Mouse (Mus musculus) left cerebral cortex, postnatal 25 days (tissue): ENCODE data around the gene Rps19bp1. TPM values are rescaled to one million over a fixed set of nuclear protein-coding genes. Genes with fewer than 3 reads are reported as not detected.
A peak's percentile ranks its signal among the peaks of the same experiment; 100 is the strongest.

Source experiments
- DNase-seq, 2 experiments: peaks; one replicate each; pipeline ENCODE4 v3.0.0; 2022; ENCODE audit warnings: low spot score in 2 of 2, mixed read lengths in 1 of 2
- intact Hi-C: fragments of 180-260 bp; cut with DNase I; formaldehyde crosslinking; loops from one replicate; pipeline ENCODE4 v1.15.1; 2025
- total RNA-seq, 2 experiments: library from RNA; stranded (reverse); gene quantifications; 2 replicates each; pipeline ENCODE4 v1.2.3; 2021

The Rps19bp1 gene
- 10 to 100 TPM; 38.8 to 41.4 TPM for total RNA-seq

DNA sequence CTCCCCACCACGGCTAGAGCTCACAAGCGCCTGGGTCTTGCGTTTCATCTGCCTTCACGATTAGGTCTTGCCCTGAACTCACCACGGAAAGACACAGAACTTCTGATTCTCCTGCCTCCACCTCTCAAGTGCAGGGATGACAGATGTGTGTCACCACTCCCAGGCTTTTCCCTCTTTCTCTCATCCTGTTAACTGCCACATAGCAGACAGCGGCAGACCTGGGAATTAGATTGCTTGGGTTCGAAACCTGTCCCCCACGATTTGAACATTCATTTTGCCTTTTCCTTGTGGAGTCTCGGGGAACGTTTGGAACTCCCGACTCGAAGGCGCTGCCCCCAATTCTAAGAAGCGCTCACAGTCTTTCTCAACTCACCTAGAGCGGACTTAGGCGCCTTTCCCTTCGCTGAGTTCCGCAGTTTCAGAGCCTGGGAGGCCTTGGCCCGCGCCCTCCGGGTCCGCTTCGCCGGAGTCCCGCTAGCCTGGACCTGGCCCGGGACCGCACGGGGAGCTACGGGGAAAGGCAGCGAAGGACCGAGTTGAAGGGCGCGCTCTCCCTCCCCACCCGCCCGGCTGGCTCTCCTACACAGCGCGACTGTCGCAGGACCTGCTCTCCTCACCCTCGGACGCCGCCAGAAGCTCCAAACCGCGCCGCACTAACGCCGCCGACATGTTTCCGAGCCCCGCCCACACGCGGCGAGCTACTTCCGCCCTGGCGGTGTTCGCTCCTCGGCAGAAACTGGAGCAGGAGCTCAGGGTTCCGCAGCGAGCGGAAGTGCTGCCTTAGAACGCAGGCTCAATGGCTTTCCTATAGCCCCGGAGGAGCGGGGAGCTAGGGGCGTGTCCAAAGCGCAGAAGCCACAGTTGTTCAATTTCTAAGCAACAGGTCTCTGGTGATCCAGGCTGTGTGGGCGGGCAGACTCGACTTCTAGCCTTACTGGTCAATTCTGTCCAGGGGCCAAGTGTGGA is at the start of gene Rps19bp1:
TSS of gene Rps19bp1 (minus strand) at position 706 of the 966 bp plus-strand sequence.
- intact Hi-C loops, result loop anchor here (5.0 kb wide), 1 partner anchor 37 kb away; no protein-coding TSS in a partner anchor
- DNase-seq, result peak; percentile 86 to 92

DNA sequence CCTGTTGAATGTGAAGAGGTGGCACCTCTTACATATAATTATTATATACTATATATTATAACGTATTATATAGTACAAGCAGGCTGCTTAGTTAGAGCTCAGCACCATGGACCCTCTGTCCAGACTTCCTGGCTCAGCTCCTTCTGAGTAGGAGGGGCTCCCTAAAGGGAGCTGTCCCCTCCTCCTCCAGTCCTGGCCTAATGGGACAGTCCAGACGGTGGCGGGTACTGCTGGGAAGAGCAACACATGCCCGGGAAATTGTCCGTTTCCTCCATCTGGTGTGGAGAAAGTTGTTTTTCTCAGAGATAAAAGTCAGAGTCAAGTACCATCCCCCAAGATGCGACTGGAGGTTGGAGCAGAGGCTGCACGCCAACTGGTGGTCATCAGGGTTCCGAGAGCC is 42.0 kb upstream of the Rps19bp1 start:
- intact Hi-C loops, result no loop called here

DNA sequence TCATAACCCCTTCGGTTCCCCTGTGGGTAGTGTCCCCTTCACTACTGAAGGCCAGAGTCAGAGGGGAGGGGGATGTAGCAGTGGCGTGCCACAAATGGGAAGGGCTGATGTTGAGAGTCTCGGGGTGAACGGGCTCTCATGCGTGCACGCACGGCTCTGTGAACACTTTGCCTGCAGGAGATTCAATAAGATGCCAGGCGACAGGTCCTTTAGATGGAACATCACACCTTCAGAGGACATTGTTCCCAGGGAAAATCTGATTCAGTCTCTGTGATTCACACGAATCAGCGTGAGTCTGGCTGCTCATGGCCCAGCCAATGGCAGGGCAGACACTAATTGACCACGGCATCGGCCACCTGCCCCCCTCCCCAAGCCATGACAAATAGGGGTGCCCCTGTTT is 40.1 kb upstream of the Rps19bp1 start:
- DNase-seq, result no peak
- intact Hi-C loops, result no loop called here

More for the DNA sequence above, 42.0 kb upstream of the Rps19bp1 start:
- no peak for DNase-seq

DNA sequence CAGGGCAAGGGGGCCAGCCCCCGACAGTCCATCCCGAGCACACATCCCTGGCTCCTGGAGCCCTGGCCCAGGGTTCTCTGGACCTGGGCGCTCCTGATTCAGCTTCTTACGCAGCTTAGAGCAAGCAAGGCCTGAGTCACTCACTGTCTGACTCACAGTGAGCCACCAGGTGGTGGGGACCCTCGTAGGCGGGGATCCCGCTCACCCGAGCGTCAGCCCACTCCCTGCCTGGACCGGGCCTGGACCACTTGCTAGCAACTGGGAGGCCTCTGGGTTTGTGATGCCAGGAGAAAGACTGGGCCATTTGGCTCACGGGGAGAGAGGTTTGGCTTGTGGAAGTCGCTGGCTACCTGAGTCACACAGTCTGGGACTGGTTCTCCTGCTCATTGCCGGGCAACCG is 39.7 kb upstream of the Rps19bp1 start:
- DNase-seq, result peak; percentile 46 to 85
- intact Hi-C loops, result no loop called here

DNA sequence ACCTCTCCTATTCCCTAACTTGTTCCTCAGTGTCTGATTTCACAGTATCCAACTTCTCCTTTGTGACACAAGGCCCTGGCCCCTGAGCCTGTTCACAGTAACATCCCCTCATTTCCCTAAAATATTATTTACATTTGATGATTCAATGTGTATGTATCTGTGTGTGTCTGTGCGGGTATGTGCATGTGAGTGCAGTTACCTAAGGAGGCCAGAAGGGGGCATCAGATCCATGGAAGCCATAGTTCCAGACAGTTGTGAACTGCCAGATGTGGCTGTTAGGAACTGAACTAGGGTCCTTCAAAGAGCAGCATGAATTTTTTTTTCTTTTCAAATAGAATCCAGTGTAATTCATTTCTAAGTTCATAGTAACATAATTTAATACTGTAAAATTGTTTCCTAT is 33.0 kb upstream of the Rps19bp1 start:
- intact Hi-C loops, result no loop called here
- no peak for DNase-seq

DNA sequence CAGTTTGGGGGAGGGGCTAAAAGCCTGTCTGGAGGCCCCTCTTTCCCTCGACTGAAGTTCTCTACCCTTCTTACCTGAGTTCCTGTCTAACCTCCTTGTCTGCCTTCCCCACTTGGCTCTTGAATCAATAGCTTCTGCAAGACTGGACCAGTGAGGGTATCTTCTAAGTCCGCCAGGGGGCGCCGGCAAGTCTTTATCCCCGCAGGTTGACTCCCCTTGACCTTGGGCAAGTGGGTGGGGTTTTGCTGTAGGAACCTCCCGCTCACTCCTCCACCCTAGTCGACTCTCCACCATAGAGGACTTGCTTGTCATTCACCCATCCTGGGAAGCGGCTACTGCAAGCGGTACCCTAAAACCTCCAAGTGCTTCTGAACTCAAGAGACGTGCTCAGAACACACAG is 25.3 kb upstream of the Rps19bp1 start:
- peak; percentile 72 to 89 for DNase-seq
- intact Hi-C loops, result loop anchor here (5.0 kb wide), 3 partner anchors 243 to 403 kb away; no protein-coding TSS in a partner anchor

DNA sequence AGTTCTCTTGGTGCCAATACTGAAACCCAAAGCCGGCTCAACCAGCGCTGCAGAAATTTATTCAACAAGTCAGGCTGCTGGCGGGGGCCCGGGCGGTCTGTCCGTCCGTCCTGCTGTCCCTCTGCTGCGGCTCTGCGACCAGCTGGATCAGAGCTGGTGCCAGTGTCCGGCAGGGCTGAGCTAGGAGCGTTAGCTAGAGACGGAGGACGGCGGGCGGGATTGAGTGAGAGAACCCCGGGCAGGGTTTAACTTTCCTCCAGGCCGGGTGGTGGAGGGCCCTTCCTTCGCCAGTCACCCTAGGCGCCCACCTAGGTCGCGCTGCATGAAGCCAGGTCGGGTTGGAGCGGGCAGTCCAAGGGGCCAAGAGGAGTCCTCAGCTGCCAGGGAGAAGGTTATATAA is 23.9 kb upstream of the Rps19bp1 start:
- intact Hi-C loops, result loop anchor here (5.0 kb wide), 3 partner anchors 244 to 404 kb away; no protein-coding TSS in a partner anchor
- DNase-seq, result peak; percentile 17 to 21

DNA sequence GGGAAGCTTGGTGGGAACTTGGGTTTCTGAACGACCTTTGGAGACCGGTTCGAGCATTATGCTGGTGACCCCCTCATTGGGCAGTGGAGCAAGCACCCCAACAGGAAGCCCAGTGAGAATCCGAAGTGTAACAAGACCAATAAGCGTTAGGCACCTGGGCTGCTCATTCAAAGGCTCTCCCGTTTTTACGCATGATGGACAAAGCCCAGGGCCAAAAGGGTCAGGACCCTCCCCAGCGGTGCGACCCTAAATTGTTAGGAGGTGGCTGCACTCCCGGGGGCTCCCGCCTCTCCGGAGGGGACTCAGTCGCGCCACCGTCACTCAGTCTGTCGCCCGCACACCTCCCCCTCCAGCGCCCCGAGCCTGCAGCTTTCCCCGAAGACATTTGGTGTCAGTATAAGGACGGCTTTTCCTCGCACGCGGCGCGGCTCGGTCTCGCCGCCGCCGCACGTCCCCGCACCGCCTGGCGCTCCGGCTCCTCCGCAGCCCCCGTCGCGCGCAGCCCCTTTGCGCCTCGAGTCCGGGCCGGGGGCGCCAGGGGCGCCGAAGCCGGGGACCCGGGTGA is 22.8 kb upstream of the Rps19bp1 start, which contains the start of gene Cacna1i:
TSS of gene Cacna1i (plus strand) at position 388 of the 565 bp plus-strand sequence.
- DNase-seq, result peak; percentile 65 to 76
- intact Hi-C loops, result loop anchor here (5.0 kb wide), 3 partner anchors 245 to 405 kb away; no protein-coding TSS in a partner anchor

DNA sequence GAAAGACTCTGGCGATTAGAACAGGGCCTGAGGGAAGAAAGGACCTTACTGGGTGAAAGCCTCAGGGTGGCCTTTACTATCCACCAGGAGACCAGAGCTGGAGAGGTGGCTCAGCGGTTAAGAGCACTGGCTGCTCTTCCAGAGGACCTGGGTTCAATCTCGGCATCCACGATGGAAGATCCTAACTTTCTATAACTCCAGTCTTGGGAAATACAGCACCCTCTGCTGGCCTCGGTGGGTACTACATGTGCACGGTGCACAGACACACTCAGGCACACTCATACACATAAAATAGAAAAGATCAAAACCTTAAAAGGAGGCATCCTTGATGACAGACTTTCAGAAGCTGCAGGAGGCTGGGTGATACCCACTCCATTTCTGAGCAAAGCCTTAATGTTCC is 16.5 kb upstream of the Rps19bp1 start:
- intact Hi-C loops, result no loop called here
- peak in 1 of 2 experiments; percentile 47 for DNase-seq

DNA sequence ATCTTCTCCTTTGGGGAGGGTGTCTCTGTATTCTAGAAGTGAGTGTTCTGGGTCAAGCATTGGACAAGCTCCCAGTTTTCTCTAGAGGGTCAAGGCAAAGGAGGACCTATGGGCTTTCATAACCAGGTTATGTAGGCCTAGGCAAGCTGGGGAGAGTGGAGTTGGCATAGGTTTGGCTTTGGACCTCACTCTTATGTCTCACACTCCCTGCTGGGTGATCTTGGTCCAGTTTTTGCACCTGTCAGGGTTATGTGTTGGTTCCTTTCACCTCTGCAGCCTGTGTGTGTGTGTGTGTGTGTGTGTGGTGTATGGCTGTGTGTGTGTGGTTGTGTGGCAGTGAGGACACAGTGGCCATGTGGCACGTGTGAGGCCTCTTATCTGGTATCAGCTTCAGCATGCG is 14.9 kb upstream of the Rps19bp1 start:
- intact Hi-C loops, result loop anchor here (2.0 kb wide), 1 partner anchor 356 kb away; no protein-coding TSS in a partner anchor
- DNase-seq, result peak in 1 of 2 experiments; percentile 23

DNA sequence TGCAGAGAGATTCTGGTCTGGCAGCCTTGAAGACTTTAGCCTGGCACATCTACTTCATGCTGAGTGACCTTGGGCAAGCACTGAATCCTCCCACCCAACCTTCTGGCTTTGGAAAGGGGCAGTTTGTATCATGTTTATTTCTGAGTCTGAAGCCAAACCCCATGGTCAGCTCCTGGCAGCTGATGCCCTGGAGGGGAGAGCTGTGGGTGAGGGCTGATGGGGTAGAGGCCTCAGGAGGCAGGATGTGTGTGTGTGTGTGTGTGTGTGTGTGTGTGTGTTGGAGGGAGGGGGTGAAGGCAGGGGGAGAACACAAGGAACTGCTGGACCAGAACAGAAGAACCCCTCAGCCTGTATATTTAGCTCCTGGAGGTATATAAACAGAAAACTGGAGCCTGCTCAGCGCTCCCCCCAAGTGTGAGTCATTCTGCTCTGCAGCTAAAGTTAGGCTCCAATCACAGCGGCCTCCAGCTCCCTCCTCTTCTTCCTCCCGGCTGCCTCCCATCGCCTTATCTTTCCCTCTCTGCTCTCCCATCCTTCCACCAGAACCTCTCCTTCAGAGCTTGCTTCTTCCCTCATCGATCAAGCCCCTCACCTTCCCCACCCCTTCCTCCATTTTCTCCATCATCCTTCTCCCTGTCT is 14.1 kb upstream of the Rps19bp1 start:
- peak in 1 of 2 experiments; percentile 95 for DNase-seq

DNA sequence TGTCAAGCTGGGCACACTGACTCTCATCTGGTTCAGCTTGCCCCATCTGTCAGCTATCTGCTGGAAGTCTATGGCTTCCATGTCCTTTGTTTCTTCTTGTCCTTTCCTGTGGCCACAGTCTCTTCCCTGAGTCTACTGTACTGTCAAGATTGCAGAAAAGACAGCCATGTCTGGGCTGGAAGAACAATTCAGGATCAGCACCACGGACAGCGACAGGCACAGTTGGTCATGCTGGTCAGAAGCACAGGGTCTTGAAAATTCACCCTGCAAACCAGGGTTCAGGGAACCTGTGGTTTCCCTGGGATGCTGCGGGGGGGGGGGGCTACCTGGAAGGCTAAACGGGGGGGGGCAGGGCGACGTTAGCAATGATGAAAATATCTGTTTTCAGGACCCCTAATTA is 13.5 kb upstream of the Rps19bp1 start:
- no peak for DNase-seq
- intact Hi-C loops, result loop anchor here (2.0 kb wide), 1 partner anchor 357 kb away; no protein-coding TSS in a partner anchor

More for the DNA sequence above, 14.1 kb upstream of the Rps19bp1 start:
- intact Hi-C loops, result loop anchor here (2.0 kb wide), 1 partner anchor 357 kb away; no protein-coding TSS in a partner anchor

DNA sequence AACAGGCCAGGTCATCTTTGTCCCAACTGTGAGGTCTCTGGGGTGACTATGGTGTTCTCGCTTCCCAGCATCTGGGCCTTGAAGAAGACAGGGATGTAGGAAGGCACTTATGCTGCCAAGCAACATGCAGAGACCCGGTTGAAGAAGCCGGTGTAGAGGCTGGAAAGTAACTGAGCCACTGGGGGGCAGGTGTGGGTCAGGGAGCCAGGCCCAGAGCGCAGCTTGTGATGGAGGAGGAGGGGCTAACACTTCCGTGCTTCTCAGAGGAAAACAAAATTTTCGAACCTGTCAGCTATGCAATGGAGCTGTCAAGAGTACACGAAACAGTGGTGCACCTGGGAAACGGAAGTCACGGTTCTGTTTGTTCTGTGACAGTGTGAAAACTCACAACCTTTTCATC is 13.0 kb upstream of the Rps19bp1 start:
- DNase-seq, result no peak
- intact Hi-C loops, result no loop called here

DNA sequence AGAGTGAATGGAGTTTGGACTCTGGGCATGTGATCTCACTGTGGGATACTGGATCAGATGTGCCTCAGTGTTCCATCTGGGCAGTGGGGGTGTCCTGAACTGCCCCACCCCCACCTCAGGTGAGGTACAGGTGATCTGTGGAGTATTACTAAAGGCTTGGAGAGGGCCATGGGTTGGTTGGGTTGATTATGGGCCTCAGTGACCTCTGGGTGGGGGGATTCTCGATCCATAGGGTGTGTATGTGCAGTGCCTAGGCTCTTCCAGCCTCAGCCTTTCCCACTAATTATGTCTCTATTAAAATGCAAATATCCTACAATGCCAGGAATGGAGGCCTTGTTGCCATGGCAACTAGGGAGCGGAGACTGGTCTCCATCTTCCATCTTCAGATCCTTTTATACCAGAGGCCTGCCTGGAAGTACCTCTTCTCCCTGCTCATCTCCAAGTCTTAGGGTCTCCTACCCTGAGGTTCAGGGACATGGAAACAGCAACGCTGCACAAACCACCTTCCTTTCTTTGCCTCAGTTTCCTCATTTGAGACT is 7.8 kb upstream of the Rps19bp1 start:
- intact Hi-C loops, result loop anchor here (2.0 kb wide), 1 partner anchor 427 kb away; no protein-coding TSS in a partner anchor
- DNase-seq, result no peak

DNA sequence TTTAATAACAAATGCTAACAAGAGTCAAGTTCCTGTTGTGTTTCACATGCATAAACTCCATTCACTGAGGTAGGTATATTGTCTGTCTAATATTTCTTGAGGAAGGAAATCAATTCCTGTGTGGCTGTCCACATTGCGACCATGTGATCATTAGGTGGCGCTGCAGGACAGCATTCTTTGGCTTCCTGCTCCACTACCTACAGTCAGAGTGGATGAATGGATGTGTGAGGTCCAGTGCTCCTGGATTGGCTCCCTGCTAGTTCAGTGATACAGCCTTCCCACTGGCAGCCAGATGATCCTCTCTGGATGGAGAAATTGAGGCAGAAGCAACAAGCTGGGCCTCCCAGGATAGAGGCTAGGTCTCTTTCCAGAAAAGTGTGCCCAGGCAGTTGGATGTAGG is 2.2 kb upstream of the Rps19bp1 start:
- intact Hi-C loops, result loop anchor here (1.0 to 2.0 kb wide), 2 partner anchors 427 to 438 kb away; no protein-coding TSS in a partner anchor
- peak; percentile 89 to 91 for DNase-seq

DNA sequence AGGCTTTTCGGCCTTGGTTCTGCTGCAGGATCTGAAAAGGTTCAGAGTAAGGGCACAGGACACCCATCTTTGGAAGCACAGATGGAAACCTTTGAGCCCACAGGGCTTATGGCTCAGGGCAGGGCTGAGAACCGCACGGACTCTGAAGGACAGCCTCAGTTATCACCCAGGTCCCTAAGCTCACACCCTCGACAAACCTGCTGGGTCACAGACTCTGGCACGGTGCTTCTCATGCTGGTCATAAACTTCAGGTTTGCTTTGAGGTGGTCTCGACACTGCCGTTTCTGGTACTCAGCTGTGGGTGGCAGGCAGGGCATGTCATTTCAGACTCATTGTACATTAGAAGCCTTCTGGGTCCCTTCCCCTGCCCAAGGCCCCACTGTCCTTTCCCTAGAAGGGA is 3.0 kb downstream of the Rps19bp1 start:
- intact Hi-C loops, result loop anchor here (5.0 kb wide), 1 partner anchor 34 kb away; no protein-coding TSS in a partner anchor
- DNase-seq, result no peak

DNA sequence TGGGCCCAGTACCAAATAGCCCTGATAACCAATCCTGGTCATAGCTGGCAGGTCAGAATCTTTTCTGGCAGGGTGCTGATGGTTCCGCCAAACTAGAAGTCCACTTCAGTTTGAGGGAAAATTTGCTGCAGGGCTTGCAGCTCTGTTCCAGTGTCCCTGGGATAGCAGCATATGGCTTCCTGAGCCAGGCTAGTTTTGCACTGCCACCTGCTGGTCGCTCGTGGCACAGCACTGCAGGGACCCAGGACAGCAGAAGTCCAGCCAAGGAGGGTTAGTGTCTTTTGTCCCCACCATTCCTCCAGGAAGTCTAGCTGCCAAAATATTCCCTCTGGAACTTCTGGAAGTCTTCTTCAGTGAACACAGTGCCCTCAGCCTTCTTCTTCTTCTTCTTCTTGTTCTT is 3.4 kb downstream of the Rps19bp1 start:
- peak; percentile 82 to 85 for DNase-seq
- intact Hi-C loops, result loop anchor here (5.0 kb wide), 1 partner anchor 33 kb away; no protein-coding TSS in a partner anchor

DNA sequence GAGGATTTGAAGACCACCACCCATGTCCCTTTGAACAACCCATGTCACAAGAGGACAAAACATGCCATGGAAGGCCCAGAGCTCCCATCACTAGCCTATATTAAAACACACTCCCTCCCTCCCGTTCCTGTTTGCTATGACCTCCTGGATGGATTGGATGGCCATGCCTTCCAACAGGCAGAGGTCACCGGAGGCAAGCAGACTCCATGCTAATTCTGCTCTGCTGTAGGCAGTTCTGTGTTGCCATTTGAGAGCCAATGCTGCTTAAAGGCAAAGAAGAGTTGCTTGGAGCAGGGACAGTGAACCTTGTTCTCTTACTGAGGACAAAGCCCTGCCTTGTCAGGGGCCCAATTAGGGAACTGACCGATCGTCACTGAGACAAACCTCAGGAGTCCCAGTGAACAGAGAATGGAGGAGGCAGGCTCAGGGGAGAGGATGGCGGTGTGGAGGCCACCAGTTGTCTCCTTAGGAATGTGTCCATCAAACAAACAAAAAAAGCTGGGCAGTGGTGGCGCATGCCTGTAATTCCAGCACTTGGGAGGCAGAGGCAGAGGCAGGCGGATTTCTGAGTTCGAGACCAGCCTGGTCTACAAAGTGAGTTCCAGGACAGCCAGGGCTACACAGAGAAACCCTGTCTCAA is 4.6 kb downstream of the Rps19bp1 start:
- intact Hi-C loops, result loop anchor here (5.0 kb wide), 1 partner anchor 32 kb away; no protein-coding TSS in a partner anchor
- DNase-seq, result no peak
